Mouse (Mus musculus): ENCODE results near the gene Fgfr2. TPM values are rescaled to one million over a fixed set of nuclear protein-coding genes. Genes with fewer than 3 reads are reported as not detected.

Gene Fgfr2
- polyA plus RNA-seq, 1 experiment: 3.0 TPM

GRCm38 (mm10) chr7:131553771-131554175, 1569.4 kb downstream of the Fgfr2 start:
- TF ChIP-seq POLR2A (IDR thresholded peaks at IDR 0.05; ENCODE audit: control insufficient read depth, low read depth, low read length): no peak
- TF ChIP-seq CTCF (IDR thresholded peaks at IDR 0.05; ENCODE audit: control insufficient read depth, insufficient read depth, insufficient replicate concordance, low read depth, low read length): no peak
- Histone ChIP-seq H3K4me1 (ENCODE audit: control insufficient read depth, insufficient read depth, low read length) (peaks cover 10% of the 10 kb centered on the region), H3K27ac (ENCODE audit: control insufficient read depth, insufficient read depth, low read depth, low read length) (no peak overlapping the region), H3K4me3 (ENCODE audit: control insufficient read depth, low read depth, low read length) (no peak overlapping the region; the same call in 1 of the 2 replicates), H3K36me3 (ENCODE audit: control insufficient read depth, insufficient read depth, low read length) (no peaks in the 10 kb centered on the region), H3K27me3 (ENCODE audit: control insufficient read depth, insufficient read depth, low read length) (peaks cover 8% of the 10 kb centered on the region)

- TF ChIP-seq CTCF (IDR thresholded peaks at IDR 0.05; ENCODE audit: control insufficient read depth, insufficient read depth, insufficient replicate concordance, low read depth, low read length) (no peak), POLR2A (IDR thresholded peaks at IDR 0.05; ENCODE audit: control insufficient read depth, low read depth, low read length) (no peak)
- Histone ChIP-seq H3K36me3 (ENCODE audit: control insufficient read depth, insufficient read depth, low read length) (no peaks in the 10 kb centered on the region), H3K27ac (ENCODE audit: control insufficient read depth, insufficient read depth, low read depth, low read length) (no peak overlapping the region), H3K4me3 (ENCODE audit: control insufficient read depth, low read depth, low read length) (no peak overlapping the region), H3K4me1 (ENCODE audit: control insufficient read depth, insufficient read depth, low read length) (peaks cover 10% of the 10 kb centered on the region), H3K27me3 (ENCODE audit: control insufficient read depth, insufficient read depth, low read length) (peaks cover 8% of the 10 kb centered on the region)
Measured at GRCm38 (mm10) chr7:131552781-131553180, 1570.4 kb downstream of the Fgfr2 start.

- Histone ChIP-seq H3K36me3 (ENCODE audit: control insufficient read depth, insufficient read depth, low read length) (no peaks in the 10 kb centered on the region), H3K27ac (ENCODE audit: control insufficient read depth, insufficient read depth, low read depth, low read length) (no peak overlapping the region), H3K27me3 (ENCODE audit: control insufficient read depth, insufficient read depth, low read length) (peaks cover 8% of the 10 kb centered on the region), H3K4me3 (ENCODE audit: control insufficient read depth, low read depth, low read length) (no peak overlapping the region), H3K4me1 (ENCODE audit: control insufficient read depth, insufficient read depth, low read length) (peaks cover 10% of the 10 kb centered on the region)
- TF ChIP-seq POLR2A (IDR thresholded peaks at IDR 0.05; ENCODE audit: control insufficient read depth, low read depth, low read length): no peak
- TF ChIP-seq CTCF (IDR thresholded peaks at IDR 0.05; ENCODE audit: control insufficient read depth, insufficient read depth, insufficient replicate concordance, low read depth, low read length): no peak
Measured at GRCm38 (mm10) chr7:131551931-131552741, 1571.0 kb downstream of the Fgfr2 start.

GRCm38 (mm10) chr7:131551471-131551870, 1571.7 kb downstream of the Fgfr2 start:
- peaks cover 6% of the 10 kb centered on the region; the same call in 1 of the 2 replicates for H3K27me3 ChIP-seq (ENCODE audit: control insufficient read depth, insufficient read depth, low read length)
- no peak for TF ChIP-seq POLR2A (IDR thresholded peaks at IDR 0.05; ENCODE audit: control insufficient read depth, low read depth, low read length)
- no peak for TF ChIP-seq CTCF (IDR thresholded peaks at IDR 0.05; ENCODE audit: control insufficient read depth, insufficient read depth, insufficient replicate concordance, low read depth, low read length)
- no peak overlapping the region for H3K4me3 ChIP-seq (ENCODE audit: control insufficient read depth, low read depth, low read length)
- no peaks in the 10 kb centered on the region for H3K36me3 ChIP-seq (ENCODE audit: control insufficient read depth, insufficient read depth, low read length)
- peaks cover 5% of the 10 kb centered on the region for H3K4me1 ChIP-seq (ENCODE audit: control insufficient read depth, insufficient read depth, low read length)
- H3K27ac ChIP-seq (ENCODE audit: control insufficient read depth, insufficient read depth, low read depth, low read length): no peak overlapping the region

- peaks cover 6% of the 10 kb centered on the region for H3K4me1 ChIP-seq (ENCODE audit: control insufficient read depth, insufficient read depth, low read length)
- no peaks in the 10 kb centered on the region for H3K36me3 ChIP-seq (ENCODE audit: control insufficient read depth, insufficient read depth, low read length)
- TF ChIP-seq CTCF (IDR thresholded peaks at IDR 0.05; ENCODE audit: control insufficient read depth, insufficient read depth, insufficient replicate concordance, low read depth, low read length): no peak
- H3K4me3 ChIP-seq (ENCODE audit: control insufficient read depth, low read depth, low read length): no peak within 1 kb of the TSS
- peaks cover 6% of the 10 kb centered on the region; the same call in 1 of the 2 replicates for H3K27me3 ChIP-seq (ENCODE audit: control insufficient read depth, insufficient read depth, low read length)
- no peak within 1 kb of the TSS for H3K27ac ChIP-seq (ENCODE audit: control insufficient read depth, insufficient read depth, low read depth, low read length)
Measured at GRCm38 (mm10) chr7:131548473-131548872, 1574.7 kb downstream of the Fgfr2 start, which contains the start of gene Hmx2. Gene Hmx2, plus strand, starts transcription at chr7:131548773.

GRCm38 (mm10) chr7:131547481-131547880, 1575.7 kb downstream of the Fgfr2 start:
- Histone ChIP-seq H3K27ac (ENCODE audit: control insufficient read depth, insufficient read depth, low read depth, low read length) (no peak overlapping the region), H3K4me3 (ENCODE audit: control insufficient read depth, low read depth, low read length) (no peak overlapping the region), H3K27me3 (ENCODE audit: control insufficient read depth, insufficient read depth, low read length) (peaks cover 6% of the 10 kb centered on the region), H3K4me1 (ENCODE audit: control insufficient read depth, insufficient read depth, low read length) (peaks cover 9% of the 10 kb centered on the region), H3K36me3 (ENCODE audit: control insufficient read depth, insufficient read depth, low read length) (no peaks in the 10 kb centered on the region)
- no peak for TF ChIP-seq POLR2A (IDR thresholded peaks at IDR 0.05; ENCODE audit: control insufficient read depth, low read depth, low read length)
- no peak for TF ChIP-seq CTCF (IDR thresholded peaks at IDR 0.05; ENCODE audit: control insufficient read depth, insufficient read depth, insufficient replicate concordance, low read depth, low read length)

- H3K36me3 ChIP-seq (ENCODE audit: control insufficient read depth, insufficient read depth, low read length): no peaks in the 10 kb centered on the region
- no peak overlapping the region for H3K4me3 ChIP-seq (ENCODE audit: control insufficient read depth, low read depth, low read length)
- TF ChIP-seq POLR2A (IDR thresholded peaks at IDR 0.05; ENCODE audit: control insufficient read depth, low read depth, low read length): no peak
- TF ChIP-seq CTCF (IDR thresholded peaks at IDR 0.05; ENCODE audit: control insufficient read depth, insufficient read depth, insufficient replicate concordance, low read depth, low read length): no peak
- no peak overlapping the region for H3K27ac ChIP-seq (ENCODE audit: control insufficient read depth, insufficient read depth, low read depth, low read length)
- peaks cover 12% of the 10 kb centered on the region for H3K4me1 ChIP-seq (ENCODE audit: control insufficient read depth, insufficient read depth, low read length)
- peaks cover 2% of the 10 kb centered on the region for H3K27me3 ChIP-seq (ENCODE audit: control insufficient read depth, insufficient read depth, low read length)
Measured at GRCm38 (mm10) chr7:131546423-131546822, 1576.7 kb downstream of the Fgfr2 start.
